Mouse (Mus musculus): ENCODE measurements around the gene Ngly1. TPM values are rescaled to one million over a fixed set of nuclear protein-coding genes. Genes with fewer than 3 reads are reported as not detected.

Gene Ngly1
- 63.6 and 67.6 TPM in 2 replicates for polyA plus RNA-seq (2015; fragmentation: Nextera tagmentation; extraction: Ambion mirVana)

GRCm38 (mm10) chr14:16249171-16249874, at the start of gene Ngly1, which contains the start of gene Oxsm:
TSS of gene Ngly1 (plus strand) at chr14:16249280.
TSS of gene Oxsm (minus strand) at chr14:16249808.
- DNase-seq (ENCODE audit: low spot score): peak; percentile 89

- DNase-seq (ENCODE audit: low spot score): no peak
Observed at GRCm38 (mm10) chr14:16200220-16200912, 48.7 kb upstream of the Ngly1 start.

GRCm38 (mm10) chr14:16200969-16201638, 48.0 kb upstream of the Ngly1 start:
- no peak for DNase-seq (ENCODE audit: low spot score)

- no peak for DNase-seq (ENCODE audit: low spot score)
Observed at GRCm38 (mm10) chr14:16201673-16202072, 47.4 kb upstream of the Ngly1 start.

GRCm38 (mm10) chr14:16207722-16208121, 41.4 kb upstream of the Ngly1 start:
- no peak for DNase-seq (ENCODE audit: low spot score)

DNA sequence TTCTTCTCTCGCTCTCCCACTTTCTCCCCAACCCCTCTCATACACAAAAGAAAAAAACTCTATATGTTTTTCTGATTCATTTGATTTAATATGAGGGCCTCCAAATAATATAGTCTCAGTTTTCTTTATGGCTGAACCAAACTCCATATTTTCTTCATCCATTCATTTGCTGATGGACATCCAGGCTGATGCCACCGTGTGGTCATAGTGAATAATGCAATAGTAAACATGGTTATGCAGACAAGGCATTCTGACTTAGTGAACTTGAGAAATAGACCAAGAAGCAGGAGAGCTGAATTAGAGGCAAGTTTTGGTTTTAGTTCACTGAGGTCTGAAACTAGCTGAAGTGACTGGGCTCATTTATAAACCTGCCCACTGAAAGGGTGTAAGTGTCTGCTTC, 30.1 kb upstream of the Ngly1 start:
- peak; percentile 61 for DNase-seq (ENCODE audit: low spot score)

DNA sequence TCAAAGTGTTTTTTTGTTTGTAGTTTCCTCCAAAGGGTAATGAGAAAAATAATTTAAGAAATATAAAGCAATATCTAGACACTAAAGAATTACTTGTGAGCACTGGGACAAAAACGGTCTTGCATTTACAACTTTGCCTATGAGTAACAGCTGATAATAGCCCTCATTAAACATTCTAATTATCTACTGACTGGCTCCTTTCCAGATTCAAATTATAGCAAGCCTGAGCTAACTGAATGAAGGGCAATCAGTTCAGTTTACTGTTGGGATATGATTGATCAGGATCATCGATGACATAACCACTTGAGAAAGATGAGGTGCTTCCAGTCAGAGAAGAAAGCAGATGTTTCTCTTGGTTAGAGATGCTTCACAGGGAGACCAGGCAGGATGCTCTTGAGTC, 19.7 kb upstream of the Ngly1 start:
- no peak for DNase-seq (ENCODE audit: low spot score)

GRCm38 (mm10) chr14:16230581-16230980, 18.5 kb upstream of the Ngly1 start:
- no peak for DNase-seq (ENCODE audit: low spot score)

GRCm38 (mm10) chr14:16233515-16233914, 15.6 kb upstream of the Ngly1 start:
- DNase-seq (ENCODE audit: low spot score): no peak

DNA sequence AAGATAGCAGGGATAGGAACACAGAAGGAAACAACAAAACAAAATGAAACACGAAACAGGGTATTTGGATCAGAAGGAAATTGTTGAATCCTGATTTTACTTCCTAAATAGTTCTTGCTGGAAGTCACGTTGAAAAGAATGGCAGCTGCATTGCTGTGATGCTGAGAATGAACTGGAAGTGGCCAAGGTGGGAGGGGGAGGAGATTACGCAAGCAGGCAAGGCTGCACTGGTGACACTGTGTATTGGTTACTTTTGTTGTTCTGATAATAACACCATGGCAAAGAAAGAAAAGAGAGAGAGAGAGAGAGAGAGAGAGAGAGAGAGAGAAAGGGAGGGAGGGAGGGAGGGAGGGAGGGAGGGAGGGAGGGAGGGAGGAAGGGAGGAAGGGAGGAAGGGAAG, 12.6 kb upstream of the Ngly1 start:
- DNase-seq (ENCODE audit: low spot score): no peak

GRCm38 (mm10) chr14:16242193-16242815, 6.8 kb upstream of the Ngly1 start:
- DNase-seq (ENCODE audit: low spot score): no peak

- peak; percentile 89 for DNase-seq (ENCODE audit: low spot score)
Observed at GRCm38 (mm10) chr14:16242947-16243602, 6.0 kb upstream of the Ngly1 start.

- peak; percentile 10 for DNase-seq (ENCODE audit: low spot score)
Observed at GRCm38 (mm10) chr14:16243603-16244209, 5.4 kb upstream of the Ngly1 start.

- DNase-seq (ENCODE audit: low spot score): no peak
Observed at GRCm38 (mm10) chr14:16244370-16244769, 4.7 kb upstream of the Ngly1 start.

DNA sequence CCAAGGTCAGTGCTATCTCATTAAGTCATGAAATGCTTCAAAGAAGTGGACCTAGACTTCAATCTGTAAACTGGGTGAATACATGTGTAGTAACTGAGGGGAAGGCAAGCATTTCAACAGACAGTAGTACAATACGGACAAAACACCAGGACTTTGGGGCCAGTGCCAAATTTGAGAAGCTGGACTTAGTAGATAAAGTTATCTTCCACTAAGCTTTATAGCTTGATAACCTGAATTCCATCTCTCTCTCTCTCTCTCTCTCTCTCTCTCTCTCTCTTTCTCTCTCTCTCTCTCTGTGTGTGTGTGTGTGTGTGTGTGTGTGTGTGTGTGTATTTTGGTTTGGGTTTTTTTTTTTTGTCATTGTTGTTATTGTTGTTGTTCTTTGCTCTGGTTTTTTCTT, 4.0 kb upstream of the Ngly1 start:
- DNase-seq (ENCODE audit: low spot score): no peak

GRCm38 (mm10) chr14:16246340-16246912, 2.7 kb upstream of the Ngly1 start:
- no peak for DNase-seq (ENCODE audit: low spot score)

DNA sequence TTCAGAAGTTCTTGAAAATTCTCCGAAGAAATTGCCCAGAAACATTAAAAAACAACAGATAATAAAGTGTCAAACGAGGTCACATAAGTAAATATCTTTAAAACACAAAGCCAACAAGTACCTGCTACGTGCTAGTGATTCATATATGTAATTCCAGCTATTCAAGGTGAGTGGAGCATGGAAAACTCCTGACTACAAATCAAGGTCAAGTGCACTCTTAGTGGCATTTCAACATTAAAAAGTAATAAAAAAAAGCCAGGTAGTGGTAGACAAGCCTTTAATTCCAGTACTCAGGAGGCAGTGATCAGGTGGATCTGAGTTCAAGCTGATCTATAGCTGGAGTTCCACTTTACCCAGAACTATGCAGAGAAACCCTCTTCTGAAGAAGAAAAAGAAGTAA, 945 bp upstream of the Ngly1 start:
- DNase-seq (ENCODE audit: low spot score): no peak

DNA sequence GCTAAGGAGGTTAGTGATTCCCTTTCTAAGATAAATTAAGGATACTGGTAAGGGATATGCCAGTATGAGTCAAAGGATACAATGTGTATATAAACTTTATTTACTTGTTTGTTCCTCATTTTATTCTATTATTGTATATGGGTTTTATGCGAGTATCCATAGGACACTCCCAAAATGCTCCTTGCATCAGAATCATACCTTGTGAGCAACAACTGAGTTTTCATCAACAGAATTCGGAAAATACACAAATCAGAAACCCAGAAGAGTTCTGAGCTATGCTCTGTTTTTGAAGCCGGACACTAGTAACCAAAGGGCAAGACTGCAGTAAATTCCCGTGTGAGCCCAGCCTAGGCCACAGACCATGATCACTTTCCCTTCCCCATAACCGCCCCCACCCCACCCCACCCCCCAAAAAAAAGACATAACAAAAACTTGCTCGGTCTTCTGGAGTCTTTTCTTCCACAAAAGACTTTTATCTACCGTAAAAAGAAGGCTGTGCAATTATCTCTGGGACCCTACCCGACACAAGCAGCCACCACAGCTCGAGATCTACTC, 400 bp upstream of the Ngly1 start:
- DNase-seq (ENCODE audit: low spot score): no peak

GRCm38 (mm10) chr14:16250099-16250498, 1.0 kb downstream of the Ngly1 start:
- DNase-seq (ENCODE audit: low spot score): no peak

- DNase-seq (ENCODE audit: low spot score): no peak
Observed at GRCm38 (mm10) chr14:16255745-16256144, 6.7 kb downstream of the Ngly1 start.

Data from thymus, postnatal 0 days (tissue).